Mouse (Mus musculus) mammary gland, adult 2 months (tissue): ENCODE data around the gene Hcn4. TPM values are rescaled to one million over a fixed set of nuclear protein-coding genes. Genes with fewer than 3 reads are reported as not detected.

Experiments used
- polyA plus RNA-seq: library from polyadenylated mRNA; depleted of rRNA; stranded (reverse); fragments of >200 nt; gene quantifications from 2 replicates; pipeline ENCODE4 v1.2.3, GENCODE M21; 2012; ENCODE audit warnings: low replicate concordance; rRNA removed

The Hcn4 gene
- 1.6 and 2.3 TPM in 2 replicates for polyA plus RNA-seq

GRCm38 (mm10) chr9:58823139-58823917 lies at the start of gene Hcn4:
Gene Hcn4, plus strand, starts transcription at chr9:58823412.

Other genes starting within 250 kb of the Hcn4 start
- gene Nptn, start 241.2 kb upstream of the Hcn4 start, polyA plus RNA-seq: 420 and 527 TPM in 2 replicates
- 0.80 and 1.3 TPM in 2 replicates for gene Rec114, start 79.4 kb upstream of the Hcn4 start, polyA plus RNA-seq
- gene Neo1, start 213.0 kb downstream of the Hcn4 start, polyA plus RNA-seq: 20.6 and 30.8 TPM in 2 replicates